27 mouse cellular contexts compared by ENCODE assay signal in genomic region chr17:25005102-25005501, GRCm38 (mm10). TPM values are rescaled to one million over a fixed set of nuclear protein-coding genes. Genes with fewer than 3 reads are reported as not detected.
DNase-seq lines count a peak whose midpoint lies in the region; ATAC-seq and TF ChIP-seq lines count a peak whose summit lies in the region.
"Had no signal": no experiment of that assay in that cellular context is flagged by ENCODE, and none has a peak within 500 bp of the region (broad histone marks: within the 10 kb centered on the region; RNA-seq: fewer than 3 reads in every experiment).

No protein-coding gene starts in this region.

- TF ChIP-seq CTCF in liver, embryonic 14.5 days (IDR thresholded peaks at IDR 0.05; ENCODE audit: low read depth) = peak; percentile 42
- TF ChIP-seq CTCF in ES-Bruce4 (IDR thresholded peaks at IDR 0.05; ENCODE audit: low read depth, low read length) = peak; percentile 13

- no peaks in the 10 kb centered on the region for H3K9me3 ChIP-seq in heart, embryonic 10.5 days
- H3K9me3 ChIP-seq in liver, embryonic 14.5 days (ENCODE audit: control insufficient read depth, low read length) = no peaks in the 10 kb centered on the region
- 0 out of 2 replicates have a peak, but pooled peaks cover 4% of the 10 kb centered on the region for H3K9me3 ChIP-seq in liver, embryonic 12.5 days (replicated peaks)
- no peaks in the 10 kb centered on the region for H3K9me3 ChIP-seq in ES-Bruce4 (replicated peaks; ENCODE audit: control insufficient read depth, insufficient read depth, low read length, poor library complexity, severe bottlenecking)
- H3K9me3 ChIP-seq in midbrain, embryonic 16.5 days (replicated peaks; ENCODE audit: control insufficient read depth, low read length, poor library complexity, severe bottlenecking) = no peaks in the 10 kb centered on the region
- H3K9me3 ChIP-seq: forebrain, embryonic 13.5 days; intestine, embryonic 15.5 days; limb, embryonic 13.5 days; liver, embryonic 15.5 days; lung, embryonic 15.5 days; midbrain, embryonic 10.5 days; midbrain, embryonic 15.5 days had no signal

- H3K9ac ChIP-seq in liver, embryonic 14.5 days (replicated peaks) = no peak overlapping the region
- H3K9ac ChIP-seq in liver, embryonic 12.5 days = no peak overlapping the region
- no peak overlapping the region for H3K9ac ChIP-seq in ES-Bruce4 (ENCODE audit: low read depth, poor library complexity, severe bottlenecking)
- H3K9ac ChIP-seq in midbrain, embryonic 16.5 days (ENCODE audit: low read depth, low read length) = no peak overlapping the region
- H3K9ac ChIP-seq: forebrain, embryonic 13.5 days; intestine, embryonic 15.5 days; limb, embryonic 13.5 days; liver, embryonic 15.5 days; lung, embryonic 15.5 days; midbrain, embryonic 15.5 days had no signal

- H3K27me3 ChIP-seq in heart, embryonic 10.5 days (ENCODE audit: insufficient read depth, poor library complexity, severe bottlenecking) = no peaks in the 10 kb centered on the region
- no peaks in the 10 kb centered on the region for H3K27me3 ChIP-seq in liver, embryonic 14.5 days (ENCODE audit: control insufficient read depth, insufficient read depth, low read length)
- no peaks in the 10 kb centered on the region for H3K27me3 ChIP-seq in liver, embryonic 12.5 days (replicated peaks)
- no peaks in the 10 kb centered on the region for H3K27me3 ChIP-seq in ES-Bruce4 (ENCODE audit: control insufficient read depth, insufficient read depth, low read length, poor library complexity, severe bottlenecking)
- no peaks in the 10 kb centered on the region for H3K27me3 ChIP-seq in splenic B cell, adult 2 months (ENCODE audit: control insufficient read depth, insufficient read depth, low read length, poor library complexity, severe bottlenecking)
- H3K27me3 ChIP-seq in midbrain, embryonic 16.5 days (ENCODE audit: control insufficient read depth, insufficient read depth, low read depth, low read length) = no peaks in the 10 kb centered on the region
- H3K27me3 ChIP-seq: forebrain, embryonic 13.5 days; intestine, embryonic 15.5 days; limb, embryonic 13.5 days; liver, embryonic 15.5 days; lung, embryonic 15.5 days; midbrain, embryonic 15.5 days; Patski had no signal

- no peak for TF ChIP-seq POLR2A in ES-Bruce4 (IDR thresholded peaks at IDR 0.05; ENCODE audit: insufficient read depth, low read length)

- H3K4me2 ChIP-seq in liver, embryonic 14.5 days (ENCODE audit: low read depth) = no peak overlapping the region
- H3K4me2 ChIP-seq in liver, embryonic 12.5 days = no peak overlapping the region
- H3K4me2 ChIP-seq in midbrain, embryonic 16.5 days (ENCODE audit: low read length) = no peak overlapping the region
- H3K4me2 ChIP-seq: forebrain, embryonic 13.5 days; intestine, embryonic 15.5 days; limb, embryonic 13.5 days; liver, embryonic 15.5 days; lung, embryonic 15.5 days; midbrain, embryonic 15.5 days had no signal

- no peak overlapping the region for H3K4me3 ChIP-seq in heart, embryonic 10.5 days
- no peak overlapping the region for H3K4me3 ChIP-seq in liver, embryonic 14.5 days (ENCODE audit: insufficient read depth in 1 of 2, low read depth in 2 of 2, low read length in 2 of 2)
- H3K4me3 ChIP-seq in liver, embryonic 12.5 days = no peak overlapping the region
- H3K4me3 ChIP-seq in ES-Bruce4 (ENCODE audit: low read depth, low read length) = no peak overlapping the region
- H3K4me3 ChIP-seq in midbrain, embryonic 16.5 days (ENCODE audit: low read depth, low read length) = no peak overlapping the region
- H3K4me3 ChIP-seq: forebrain, embryonic 13.5 days; intestine, embryonic 15.5 days; limb, embryonic 13.5 days; liver, embryonic 15.5 days; lung, embryonic 15.5 days; midbrain, embryonic 10.5 days; midbrain, embryonic 15.5 days had no signal

- no peak overlapping the region for H3K27ac ChIP-seq in heart, embryonic 10.5 days
- no peak overlapping the region for H3K27ac ChIP-seq in liver, embryonic 14.5 days
- no peak overlapping the region for H3K27ac ChIP-seq in liver, embryonic 12.5 days
- no peak overlapping the region for H3K27ac ChIP-seq in ES-Bruce4 (ENCODE audit: insufficient read depth, low read length)
- no peak overlapping the region for H3K27ac ChIP-seq in midbrain, embryonic 16.5 days (ENCODE audit: low read length)
- H3K27ac ChIP-seq: forebrain, embryonic 13.5 days; hindbrain, postnatal 0 days; intestine, embryonic 15.5 days; limb, embryonic 13.5 days; liver, embryonic 15.5 days; lung, embryonic 15.5 days; midbrain, embryonic 10.5 days; midbrain, embryonic 15.5 days had no signal

- H3K4me1 ChIP-seq in heart, embryonic 10.5 days = no peaks in the 10 kb centered on the region
- H3K4me1 ChIP-seq in liver, embryonic 14.5 days (replicated peaks; ENCODE audit: control insufficient read depth in 2 of 2, insufficient read depth in 2 of 2, low read length in 1 of 2) = no peaks in the 10 kb centered on the region
- H3K4me1 ChIP-seq in liver, embryonic 12.5 days = no peaks in the 10 kb centered on the region
- no peaks in the 10 kb centered on the region for H3K4me1 ChIP-seq in ES-Bruce4 (ENCODE audit: control insufficient read depth, insufficient read depth, low read length)
- H3K4me1 ChIP-seq in midbrain, embryonic 16.5 days (ENCODE audit: control insufficient read depth, insufficient read depth, low read length) = no peaks in the 10 kb centered on the region
- H3K4me1 ChIP-seq: forebrain, embryonic 13.5 days; limb, embryonic 13.5 days; liver, embryonic 15.5 days; lung, embryonic 15.5 days; midbrain, embryonic 10.5 days; midbrain, embryonic 15.5 days had no signal

- no peak for TF ChIP-seq EP300 in liver, embryonic 14.5 days (IDR thresholded peaks at IDR 0.05; ENCODE audit: low read depth)
- no peak for TF ChIP-seq EP300 in ES-Bruce4 (IDR thresholded peaks at IDR 0.05; ENCODE audit: insufficient read depth, low read depth, low read length)

- no peak for ATAC-seq in liver, embryonic 14.5 days (ENCODE audit: insufficient read depth)
- ATAC-seq in liver, embryonic 12.5 days = no peak
- ATAC-seq in midbrain, embryonic 16.5 days = no peak
- ATAC-seq: CD4-positive, CD25-positive, alpha-beta regulatory T cell, adult 4 months; forebrain, embryonic 13.5 days; hindbrain, postnatal 0 days; intestine, embryonic 15.5 days; midbrain, embryonic 15.5 days; Patski had no signal

- WGBS in heart, embryonic 10.5 days = 97% methylated on average over 3 of the region's 3 CpGs
- WGBS in liver, embryonic 14.5 days (ENCODE audit: insufficient replicate concordance) = 92% methylated on average over 3 of the region's 3 CpGs
- WGBS in liver, embryonic 12.5 days (ENCODE audit: insufficient replicate concordance) = 83% methylated on average over 3 of the region's 3 CpGs
- 95% methylated on average over 3 of the region's 3 CpGs for WGBS in midbrain, embryonic 16.5 days

- H3K36me3 ChIP-seq in heart, embryonic 10.5 days = peaks cover 80% of the 10 kb centered on the region
- H3K36me3 ChIP-seq in liver, embryonic 14.5 days (replicated peaks; ENCODE audit: control insufficient read depth, insufficient read depth, low read depth) = peaks cover 63% of the 10 kb centered on the region
- peaks cover 95% of the 10 kb centered on the region for H3K36me3 ChIP-seq in liver, embryonic 12.5 days
- peaks cover 20% of the 10 kb centered on the region for H3K36me3 ChIP-seq in ES-Bruce4 (ENCODE audit: control insufficient read depth, insufficient read depth, low read length, poor library complexity, severe bottlenecking)
- H3K36me3 ChIP-seq in splenic B cell, adult 2 months (ENCODE audit: control insufficient read depth, insufficient read depth, low read length, poor library complexity, severe bottlenecking) = peaks cover 15% of the 10 kb centered on the region; the same call in 1 of the 2 replicates
- H3K36me3 ChIP-seq in midbrain, embryonic 16.5 days (ENCODE audit: control insufficient read depth, insufficient read depth, low read length) = peaks cover 9% of the 10 kb centered on the region; the same call in 1 of the 2 replicates

- peak; percentile 51 for DNase-seq in heart, embryonic 10.5 days (ENCODE audit: low spot score)
- DNase-seq in heart, adult 8-10 months (ENCODE audit: low spot score) = no peak
- no peak for DNase-seq in liver, embryonic 14.5 days (ENCODE audit: low read depth in 3 of 3, low spot score in 3 of 3)
- DNase-seq in splenic B cell, adult 2 months (ENCODE audit: low read depth, low spot score) = peak; percentile 12
- DNase-seq: adrenal gland, postnatal 10 days; cerebellum, adult 11 months; cerebellum, adult 9-10 months; cerebellum, postnatal 36 days; gastrocnemius, postnatal 25 days; heart, adult 11 months; kidney, adult 9 months; kidney, postnatal 10 days; right cerebral cortex, postnatal 25 days; spleen, adult 18-20 months had no signal

RNA-seq across cellular contexts. Expression of gene Cramp1l, which starts 10.5 kb away (rescaled TPM):
- 6.2 and 7.2 TPM in 2 replicates for polyA plus RNA-seq in heart, embryonic 10.5 days (2016; fragmentation: Nextera tagmentation; extraction: Ambion mirVana)
- total RNA-seq in heart, adult 8-10 months (2022) = 10 to 100 TPM in 1 of 4 experiments, 1 to 10 TPM in 3; 9.4 to 11.3 (median 9.6) TPM
- polyA plus RNA-seq in liver, embryonic 14.5 days (2012; rRNA removed) = 7.8 and 7.9 TPM in 2 replicates
- polyA plus RNA-seq in liver, embryonic 14.5 days (2014; fragmentation: Nextera tagmentation; extraction: Ambion mirVana) = 3.2 and 3.9 TPM in 2 replicates
- 8.1 and 8.2 TPM in 2 replicates for polyA plus RNA-seq in liver, embryonic 12.5 days (2016; fragmentation: Nextera tagmentation; extraction: Ambion mirVana)
- 18.1 and 19.4 TPM in 2 replicates for polyA plus RNA-seq in ES-Bruce4 (2011; ENCODE audit: insufficient read depth, insufficient read length, low read depth, missing spikeins)
- 4.6 and 5.3 TPM in 2 replicates for polyA plus RNA-seq in midbrain, embryonic 16.5 days (2015; fragmentation: Nextera tagmentation; extraction: Ambion mirVana)

RNA-seq across cellular contexts. Expression of gene Ift140, which starts 10.8 kb away (rescaled TPM):
- polyA plus RNA-seq in heart, embryonic 10.5 days (2016; fragmentation: Nextera tagmentation; extraction: Ambion mirVana) = 18.4 and 19.1 TPM in 2 replicates
- 1 to 10 TPM; 3.5 to 6.3 (median 4.5) TPM for total RNA-seq in heart, adult 8-10 months (2022)
- polyA plus RNA-seq in liver, embryonic 14.5 days (2012; rRNA removed) = 51.8 and 61.2 TPM in 2 replicates
- 115 and 124 TPM in 2 replicates for polyA plus RNA-seq in liver, embryonic 14.5 days (2014; fragmentation: Nextera tagmentation; extraction: Ambion mirVana)
- polyA plus RNA-seq in liver, embryonic 12.5 days (2016; fragmentation: Nextera tagmentation; extraction: Ambion mirVana) = 78.9 and 79.3 TPM in 2 replicates
- 24.2 and 32.6 TPM in 2 replicates for polyA plus RNA-seq in ES-Bruce4 (2011; ENCODE audit: insufficient read depth, insufficient read length, low read depth, missing spikeins)
- 18.8 and 20.1 TPM in 2 replicates for polyA plus RNA-seq in midbrain, embryonic 16.5 days (2015; fragmentation: Nextera tagmentation; extraction: Ambion mirVana)

RNA-seq across cellular contexts. Expression of gene Jpt2, which starts 44.6 kb away (rescaled TPM):
- 212 and 255 TPM in 2 replicates for polyA plus RNA-seq in heart, embryonic 10.5 days (2016; fragmentation: Nextera tagmentation; extraction: Ambion mirVana)
- total RNA-seq in heart, adult 8-10 months (2022) = 10 to 100 TPM in 2 of 4 experiments, 1 to 10 TPM in 2; 6.4 to 12.8 (median 9.6) TPM
- polyA plus RNA-seq in liver, embryonic 14.5 days (2012; rRNA removed) = 18.9 and 24.3 TPM in 2 replicates
- 31.6 and 34.3 TPM in 2 replicates for polyA plus RNA-seq in liver, embryonic 14.5 days (2014; fragmentation: Nextera tagmentation; extraction: Ambion mirVana)
- polyA plus RNA-seq in liver, embryonic 12.5 days (2016; fragmentation: Nextera tagmentation; extraction: Ambion mirVana) = 112 and 114 TPM in 2 replicates
- polyA plus RNA-seq in ES-Bruce4 (2011; ENCODE audit: insufficient read depth, insufficient read length, low read depth, missing spikeins) = 220 and 226 TPM in 2 replicates
- 86.2 and 100 TPM in 2 replicates for polyA plus RNA-seq in midbrain, embryonic 16.5 days (2015; fragmentation: Nextera tagmentation; extraction: Ambion mirVana)

Comparison
In these comparisons a context has a peak if more than half of its experiments do, and no peak if none do; other contexts are left out.
1. DNase-seq: peak in heart, embryonic 10.5 days (single experiment) and splenic B cell, adult 2 months (single experiment); none in heart, adult 8-10 months (single experiment) and liver, embryonic 14.5 days (0 of 3).